Mouse (Mus musculus): Measurements from ENCODE around the gene Syt6. TPM values are rescaled to one million over a fixed set of nuclear protein-coding genes. Genes with fewer than 3 reads are reported as not detected.
"Not testable (repeated sequence)": the region's sequence is repeated elsewhere in the genome, so short reads cannot be mapped to it uniquely, and the experiment has no call there.

The Syt6 gene
- polyA plus RNA-seq, 1 experiment from 2014 or later: 0.51 TPM

DNA sequence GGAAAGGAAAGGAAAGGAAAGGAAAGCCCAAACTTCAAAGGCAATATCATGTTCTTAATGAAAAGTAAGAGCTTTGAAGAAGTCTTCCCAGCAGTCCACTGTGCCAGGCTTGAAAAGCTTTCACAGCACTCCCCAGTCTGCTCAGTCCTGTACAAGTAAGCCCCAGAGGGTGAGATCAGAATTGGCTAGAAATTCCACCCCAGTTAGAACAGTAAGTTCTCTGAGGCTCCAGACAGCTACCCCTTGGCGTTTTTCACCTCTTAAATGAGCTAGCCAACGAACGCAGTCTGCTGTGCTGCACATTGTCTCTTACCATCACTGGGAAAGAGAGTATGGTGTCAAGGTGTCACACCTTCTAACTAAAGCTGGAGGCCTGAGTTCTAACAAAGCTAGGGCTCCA, 52.6 kb downstream of the Syt6 start:
- Histone ChIP-seq H3K27ac (no peak overlapping the region), H3K4me2 (no peak overlapping the region), H3K4me3 (no peak overlapping the region), H3K9ac (no peak overlapping the region), H3K9me3 (no peaks in the 10 kb centered on the region), H3K4me1 (peaks cover 13% of the 10 kb centered on the region; the same call in 1 of the 2 replicates), H3K36me3 (no peaks in the 10 kb centered on the region), H3K27me3 (no peaks in the 10 kb centered on the region)
- ATAC-seq (ENCODE audit: borderline replicate concordance, extremely low read depth, low FRiP score, low TSS enrichment): no peak
- 80% methylated on average over 3 of the region's 3 CpGs for WGBS

DNA sequence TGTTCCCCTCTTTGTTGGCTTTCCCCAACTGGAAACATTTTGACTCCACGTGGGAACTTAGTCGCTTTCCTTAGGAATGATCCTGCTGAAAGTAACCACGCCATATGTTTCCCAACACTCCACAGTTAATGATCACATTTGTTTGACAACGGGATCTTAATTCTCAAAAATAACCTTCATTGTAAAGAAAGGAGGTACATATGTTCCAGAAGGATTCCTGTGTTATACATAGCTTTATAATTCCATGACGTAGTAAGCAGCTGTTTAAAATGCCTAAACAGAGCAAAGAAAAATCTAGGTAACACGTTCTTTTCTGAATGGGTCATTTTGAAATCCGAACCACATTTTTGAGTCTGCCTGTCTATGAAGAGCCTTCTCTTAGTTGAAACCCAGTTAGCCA, 58.1 kb downstream of the Syt6 start:
- H3K27ac ChIP-seq: 0 out of 2 replicates have a peak overlapping the region, but pooled peaks have one; percentile 32
- 50% methylated on average over 7 of the region's 7 CpGs for WGBS
- H3K4me2 ChIP-seq: no peak overlapping the region

GRCm38 (mm10) chr3:103633831-103634230, 58.8 kb downstream of the Syt6 start:
- Histone ChIP-seq H3K4me3 (no peak overlapping the region), H3K27me3 (no peaks in the 10 kb centered on the region), H3K9me3 (no peaks in the 10 kb centered on the region), H3K36me3 (no peaks in the 10 kb centered on the region), H3K9ac (no peak overlapping the region), H3K27ac (no peak overlapping the region), H3K4me2 (no peak overlapping the region), H3K4me1 (0 out of 2 replicates have a peak, but pooled peaks cover 2% of the 10 kb centered on the region)
- ATAC-seq (ENCODE audit: borderline replicate concordance, extremely low read depth, low FRiP score, low TSS enrichment): no peak
- 41% methylated on average over 4 of the region's 4 CpGs for WGBS

More for the DNA sequence above, 58.1 kb downstream of the Syt6 start:
- Histone ChIP-seq H3K4me1 (0 out of 2 replicates have a peak, but pooled peaks cover 2% of the 10 kb centered on the region), H3K27me3 (no peaks in the 10 kb centered on the region), H3K9me3 (no peaks in the 10 kb centered on the region), H3K36me3 (no peaks in the 10 kb centered on the region), H3K9ac (no peak overlapping the region), H3K4me3 (no peak overlapping the region)
- ATAC-seq (ENCODE audit: borderline replicate concordance, extremely low read depth, low FRiP score, low TSS enrichment): no peak

DNA sequence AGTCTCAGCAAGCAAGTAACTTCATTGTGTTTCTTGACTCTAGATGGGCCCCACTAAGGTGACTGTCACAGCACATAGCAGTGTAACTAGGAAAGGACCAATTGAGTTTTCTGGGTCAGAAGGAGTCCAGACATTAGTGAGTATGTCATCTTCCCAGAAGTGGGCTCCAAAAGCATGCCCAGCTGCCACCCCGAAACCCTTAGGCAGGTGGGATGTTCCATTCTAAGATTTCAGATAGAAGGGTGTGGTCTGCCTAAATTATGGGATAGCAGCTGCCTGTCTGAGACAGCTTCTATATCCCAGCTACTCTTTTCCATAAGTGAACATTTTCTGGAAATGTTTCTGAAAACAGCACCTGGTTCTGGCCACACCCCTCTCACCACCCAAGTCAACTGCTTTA, 59.2 kb downstream of the Syt6 start:
- Histone ChIP-seq H3K9me3 (no peaks in the 10 kb centered on the region), H3K27ac (no peak overlapping the region), H3K4me3 (no peak overlapping the region), H3K27me3 (no peaks in the 10 kb centered on the region), H3K4me1 (0 out of 2 replicates have a peak, but pooled peaks cover 2% of the 10 kb centered on the region), H3K36me3 (no peaks in the 10 kb centered on the region), H3K4me2 (no peak overlapping the region), H3K9ac (no peak overlapping the region)
- ATAC-seq (ENCODE audit: borderline replicate concordance, extremely low read depth, low FRiP score, low TSS enrichment): no peak
- WGBS: 95% methylated on average over 1 of the region's 1 CpGs

GRCm38 (mm10) chr3:103637641-103638040, 62.6 kb downstream of the Syt6 start:
- Histone ChIP-seq H3K4me3 (no peak overlapping the region), H3K27ac (no peak overlapping the region), H3K27me3 (no peaks in the 10 kb centered on the region), H3K9ac (no peak overlapping the region), H3K4me1 (0 out of 2 replicates have a peak, but pooled peaks cover 7% of the 10 kb centered on the region), H3K4me2 (no peak overlapping the region), H3K9me3 (no peaks in the 10 kb centered on the region), H3K36me3 (no peaks in the 10 kb centered on the region)
- WGBS: 79% methylated on average over 1 of the region's 1 CpGs
- no peak for ATAC-seq (ENCODE audit: borderline replicate concordance, extremely low read depth, low FRiP score, low TSS enrichment)

- no peak overlapping the region for H3K27ac ChIP-seq
- no peaks in the 10 kb centered on the region for H3K27me3 ChIP-seq
- H3K4me3 ChIP-seq: no peak overlapping the region
- H3K9me3 ChIP-seq: no peaks in the 10 kb centered on the region
- H3K36me3 ChIP-seq: no peaks in the 10 kb centered on the region
- ATAC-seq (ENCODE audit: borderline replicate concordance, extremely low read depth, low FRiP score, low TSS enrichment): no peak
- WGBS: 67% methylated on average over 8 of the region's 8 CpGs
- H3K9ac ChIP-seq: no peak overlapping the region
- H3K4me2 ChIP-seq: no peak overlapping the region
- H3K4me1 ChIP-seq: 0 out of 2 replicates have a peak, but pooled peaks cover 4% of the 10 kb centered on the region
Observed at GRCm38 (mm10) chr3:103640226-103640803, 65.3 kb downstream of the Syt6 start.

GRCm38 (mm10) chr3:103641301-103641700, 66.3 kb downstream of the Syt6 start:
- Histone ChIP-seq H3K9ac (no peak overlapping the region), H3K4me3 (no peak overlapping the region), H3K27me3 (no peaks in the 10 kb centered on the region), H3K36me3 (no peaks in the 10 kb centered on the region), H3K27ac (no peak overlapping the region), H3K4me1 (0 out of 2 replicates have a peak, but pooled peaks cover 4% of the 10 kb centered on the region), H3K4me2 (no peak overlapping the region), H3K9me3 (no peaks in the 10 kb centered on the region)
- no peak for ATAC-seq (ENCODE audit: borderline replicate concordance, extremely low read depth, low FRiP score, low TSS enrichment)
- WGBS: 50% methylated on average over 7 of the region's 7 CpGs

DNA sequence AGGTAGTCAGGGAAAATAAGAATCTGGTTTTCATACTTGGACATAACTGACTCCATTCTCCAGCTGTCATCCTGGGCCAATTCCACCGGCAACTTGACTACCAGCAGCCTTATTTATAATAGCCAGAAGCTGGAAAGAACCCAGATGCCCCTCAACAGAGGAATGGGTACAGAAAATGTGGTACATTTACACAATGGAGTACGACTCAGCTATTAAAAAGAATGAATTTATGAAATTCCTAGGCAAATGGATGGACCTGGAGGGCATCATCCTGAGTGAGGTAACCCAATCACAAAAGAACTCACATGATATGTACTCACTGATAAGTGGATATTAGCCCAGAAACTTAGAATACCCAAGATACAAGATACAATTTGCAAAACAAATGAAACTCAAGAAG, 70.9 kb downstream of the Syt6 start, which contains the start of gene Atg4a-ps:
Atg4a-ps (minus strand) TSS at position 101 of the 400 bp plus-strand sequence.
- not testable (repeated sequence) for H3K4me3 ChIP-seq; H3K9ac ChIP-seq; H3K36me3 ChIP-seq; ATAC-seq (ENCODE audit: borderline replicate concordance, extremely low read depth, low FRiP score, low TSS enrichment); H3K9me3 ChIP-seq; H3K4me2 ChIP-seq; H3K27me3 ChIP-seq
- 80% methylated on average over 2 of the region's 2 CpGs for WGBS
- 0 out of 2 replicates have a peak within 1 kb of the TSS, but pooled peaks have one; percentile 72 for H3K27ac ChIP-seq
- peaks cover 15% of the 10 kb centered on the region for H3K4me1 ChIP-seq

DNA sequence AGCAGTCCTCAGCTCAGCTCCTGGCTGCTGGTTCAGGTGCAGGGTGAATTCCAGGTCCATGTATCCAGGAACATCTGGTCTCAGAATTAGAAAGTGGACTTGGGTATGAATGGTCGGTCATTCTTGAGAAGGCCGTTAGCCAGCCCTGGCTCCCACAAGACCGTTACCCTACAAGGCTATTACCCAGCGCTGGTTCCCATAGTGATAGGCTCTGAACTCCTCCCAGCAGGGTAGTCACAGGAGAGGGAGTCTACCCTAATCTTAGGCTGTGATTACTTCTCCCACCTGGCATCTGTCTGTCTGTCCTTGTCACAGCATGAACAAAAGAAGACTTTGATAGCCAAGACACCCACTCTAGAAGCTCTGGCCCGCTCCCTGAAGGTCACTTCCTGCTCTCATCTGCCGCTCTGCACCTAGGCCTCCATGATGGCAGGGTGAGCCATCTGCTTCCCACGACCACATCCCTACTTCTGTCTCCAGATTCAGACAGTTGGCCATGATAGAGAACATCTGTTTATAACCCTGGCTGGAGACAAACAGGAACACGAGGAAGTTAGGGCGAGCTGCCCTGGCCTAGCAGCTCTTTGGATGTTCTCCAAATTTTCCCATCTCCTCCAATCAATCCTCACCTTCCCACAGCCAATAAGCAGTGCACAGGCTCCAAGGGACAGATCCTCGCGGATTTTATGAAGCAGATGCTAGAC, 72.3 kb downstream of the Syt6 start:
- WGBS: 50% methylated on average over 11 of the region's 11 CpGs
- ATAC-seq (ENCODE audit: borderline replicate concordance, extremely low read depth, low FRiP score, low TSS enrichment): peak; percentile 84

GRCm38 (mm10) chr3:103648486-103648885, 73.5 kb downstream of the Syt6 start:
- H3K27ac ChIP-seq: no peak overlapping the region
- WGBS: 71% methylated on average over 4 of the region's 4 CpGs
- ATAC-seq (ENCODE audit: borderline replicate concordance, extremely low read depth, low FRiP score, low TSS enrichment): no peak
- no peaks in the 10 kb centered on the region for H3K36me3 ChIP-seq
- H3K9me3 ChIP-seq: no peaks in the 10 kb centered on the region
- no peak overlapping the region for H3K9ac ChIP-seq
- no peaks in the 10 kb centered on the region for H3K27me3 ChIP-seq
- H3K4me1 ChIP-seq: peaks cover 15% of the 10 kb centered on the region
- no peak overlapping the region for H3K4me2 ChIP-seq
- H3K4me3 ChIP-seq: no peak overlapping the region

More for the DNA sequence above, 72.3 kb downstream of the Syt6 start:
- Histone ChIP-seq H3K27me3 (no peaks in the 10 kb centered on the region), H3K36me3 (no peaks in the 10 kb centered on the region), H3K9ac (no peak overlapping the region), H3K4me3 (no peak overlapping the region), H3K27ac (peak overlapping the region; percentile 72), H3K9me3 (no peaks in the 10 kb centered on the region), H3K4me1 (peaks cover 15% of the 10 kb centered on the region), H3K4me2 (no peak overlapping the region)

GRCm38 (mm10) chr3:103649716-103650115, 74.7 kb downstream of the Syt6 start:
- WGBS: 85% methylated on average over 6 of the region's 6 CpGs
- Histone ChIP-seq H3K36me3 (no peaks in the 10 kb centered on the region), H3K4me2 (no peak overlapping the region), H3K4me3 (no peak overlapping the region), H3K9me3 (no peaks in the 10 kb centered on the region), H3K9ac (no peak overlapping the region), H3K27me3 (no peaks in the 10 kb centered on the region), H3K4me1 (peaks cover 15% of the 10 kb centered on the region), H3K27ac (no peak overlapping the region)
- no peak for ATAC-seq (ENCODE audit: borderline replicate concordance, extremely low read depth, low FRiP score, low TSS enrichment)

GRCm38 (mm10) chr3:103650406-103650805, 75.4 kb downstream of the Syt6 start:
- WGBS: 57% methylated on average over 1 of the region's 1 CpGs
- H3K27me3 ChIP-seq: no peaks in the 10 kb centered on the region
- no peak overlapping the region for H3K4me3 ChIP-seq
- no peak overlapping the region for H3K27ac ChIP-seq
- H3K4me1 ChIP-seq: peaks cover 15% of the 10 kb centered on the region
- H3K36me3 ChIP-seq: no peaks in the 10 kb centered on the region
- ATAC-seq (ENCODE audit: borderline replicate concordance, extremely low read depth, low FRiP score, low TSS enrichment): no peak
- H3K9ac ChIP-seq: no peak overlapping the region
- no peaks in the 10 kb centered on the region for H3K9me3 ChIP-seq
- no peak overlapping the region for H3K4me2 ChIP-seq

Data from lung, embryonic 15.5 days (tissue).